Mouse (Mus musculus): ENCODE results near the gene Plcb2. TPM values are rescaled to one million over a fixed set of nuclear protein-coding genes. Genes with fewer than 3 reads are reported as not detected.

Plcb2 gene
- polyA plus RNA-seq, 1 experiment from 2014 or later = 3.2 TPM

DNA sequence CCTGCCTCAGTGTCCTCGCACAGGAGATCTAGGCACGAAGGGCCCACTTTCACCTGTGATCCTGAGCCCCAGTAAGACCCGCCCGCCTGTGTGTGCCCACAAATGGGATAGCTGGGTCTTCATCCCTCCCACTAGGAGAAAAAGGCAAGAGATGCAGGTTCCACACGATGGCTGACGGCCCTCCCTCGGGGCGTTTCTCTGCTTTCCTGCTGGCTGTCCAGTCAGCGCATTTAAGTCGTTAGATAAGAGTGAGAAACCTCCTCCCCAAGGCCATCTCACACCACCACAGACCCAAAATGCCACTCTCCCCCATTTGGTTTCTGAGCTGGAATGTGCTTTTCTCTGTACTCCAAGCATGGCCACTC lies 34.5 kb upstream of the Plcb2 start:
- Histone ChIP-seq H3K4me3 (peak overlapping the region; percentile 35; the same call in 1 of the 2 replicates), H3K4me1 (replicated peaks) (peaks cover 54% of the 10 kb centered on the region), H3K27ac (peak overlapping the region; percentile 96), H3K4me2 (peak overlapping the region; percentile 61), H3K36me3 (0 out of 2 replicates have a peak, but pooled peaks cover 5% of the 10 kb centered on the region), H3K27me3 (0 out of 2 replicates have a peak, but pooled peaks cover 8% of the 10 kb centered on the region), H3K9me3 (replicated peaks) (no peaks in the 10 kb centered on the region), H3K9ac (peak overlapping the region; percentile 48; the same call in 1 of the 2 replicates)
- 7% methylated on average over 10 of the region's 10 CpGs for WGBS
- 0 out of 2 replicates have a peak, but pooled peaks have one; percentile 1 for ATAC-seq (replicated peaks; ENCODE audit: insufficient number of reproducible peaks, insufficient read depth, low FRiP score, low read depth)

GRCm38 (mm10) chr2:118761906-118762783 lies 33.9 kb upstream of the Plcb2 start, which contains the start of gene Ccdc9b:
Ccdc9b (minus strand) TSS chr2:118762661.
- Histone ChIP-seq H3K9ac (peak within 1 kb of the TSS; percentile 48), H3K27me3 (0 out of 2 replicates have a peak, but pooled peaks cover 6% of the 10 kb centered on the region), H3K9me3 (replicated peaks) (no peaks in the 10 kb centered on the region), H3K36me3 (0 out of 2 replicates have a peak, but pooled peaks cover 10% of the 10 kb centered on the region), H3K4me2 (peak within 1 kb of the TSS; percentile 61), H3K4me1 (replicated peaks) (peaks cover 54% of the 10 kb centered on the region), H3K27ac (peak within 1 kb of the TSS; percentile 96), H3K4me3 (peak within 1 kb of the TSS; percentile 35)
- WGBS = 3% methylated on average over 29 of the region's 29 CpGs
- ATAC-seq (replicated peaks; ENCODE audit: insufficient number of reproducible peaks, insufficient read depth, low FRiP score, low read depth) = peak; percentile 76

GRCm38 (mm10) chr2:118761358-118761757 lies 33.1 kb upstream of the Plcb2 start:
- H3K4me2 ChIP-seq = peak overlapping the region; percentile 61
- peak overlapping the region; percentile 35 for H3K4me3 ChIP-seq
- peaks cover 51% of the 10 kb centered on the region for H3K4me1 ChIP-seq (replicated peaks)
- 68% methylated on average over 12 of the region's 12 CpGs for WGBS
- 0 out of 2 replicates have a peak overlapping the region, but pooled peaks have one; percentile 18 for H3K9ac ChIP-seq
- H3K27me3 ChIP-seq = 0 out of 2 replicates have a peak, but pooled peaks cover 6% of the 10 kb centered on the region
- no peak for ATAC-seq (replicated peaks; ENCODE audit: insufficient number of reproducible peaks, insufficient read depth, low FRiP score, low read depth)
- H3K9me3 ChIP-seq (replicated peaks) = no peaks in the 10 kb centered on the region
- 0 out of 2 replicates have a peak, but pooled peaks cover 11% of the 10 kb centered on the region for H3K36me3 ChIP-seq
- peak overlapping the region; percentile 96 for H3K27ac ChIP-seq

DNA sequence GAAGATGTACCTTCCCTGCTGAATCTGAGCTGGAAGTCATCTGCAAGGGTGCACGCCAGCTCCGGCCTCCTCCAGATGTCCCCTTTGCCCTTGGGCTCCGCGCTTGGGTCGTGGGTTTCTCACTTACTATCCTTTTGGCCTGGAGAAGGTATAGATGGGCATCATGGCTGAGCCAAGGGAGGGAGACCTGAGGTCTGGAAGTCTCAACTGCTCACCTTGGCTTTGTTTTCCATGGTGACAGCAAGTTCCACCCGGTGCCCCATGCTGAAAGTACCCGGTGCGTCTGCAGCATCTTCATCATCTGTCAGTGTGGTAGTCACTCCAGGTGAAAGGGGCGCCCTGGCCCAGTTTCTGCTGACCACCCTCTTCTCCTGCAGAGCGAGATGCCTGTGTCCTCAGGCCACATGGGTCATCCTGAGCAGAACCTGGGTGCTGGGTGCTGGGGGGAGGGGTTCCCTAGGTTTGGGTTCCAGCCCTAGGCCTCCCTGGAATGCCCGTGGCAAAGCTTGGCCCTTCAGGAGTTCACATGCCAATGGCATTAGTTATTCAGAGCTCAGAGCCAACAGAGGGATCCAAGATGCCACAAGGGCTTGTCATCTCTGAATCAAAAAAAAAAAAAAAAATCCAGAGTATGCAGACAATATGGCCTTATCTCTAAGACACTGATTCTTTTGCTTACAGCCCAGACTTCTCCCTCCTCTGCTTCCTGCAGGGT lies 32.2 kb upstream of the Plcb2 start:
- Histone ChIP-seq H3K4me2 (no peak overlapping the region), H3K4me3 (no peak overlapping the region), H3K27ac (peak overlapping the region; percentile 96), H3K9ac (peak overlapping the region; percentile 18; the same call in 1 of the 2 replicates), H3K9me3 (replicated peaks) (no peaks in the 10 kb centered on the region), H3K27me3 (0 out of 2 replicates have a peak, but pooled peaks cover 6% of the 10 kb centered on the region), H3K36me3 (0 out of 2 replicates have a peak, but pooled peaks cover 11% of the 10 kb centered on the region), H3K4me1 (replicated peaks) (peaks cover 54% of the 10 kb centered on the region)
- 83% methylated on average over 11 of the region's 11 CpGs for WGBS
- no peak for ATAC-seq (replicated peaks; ENCODE audit: insufficient number of reproducible peaks, insufficient read depth, low FRiP score, low read depth)

DNA sequence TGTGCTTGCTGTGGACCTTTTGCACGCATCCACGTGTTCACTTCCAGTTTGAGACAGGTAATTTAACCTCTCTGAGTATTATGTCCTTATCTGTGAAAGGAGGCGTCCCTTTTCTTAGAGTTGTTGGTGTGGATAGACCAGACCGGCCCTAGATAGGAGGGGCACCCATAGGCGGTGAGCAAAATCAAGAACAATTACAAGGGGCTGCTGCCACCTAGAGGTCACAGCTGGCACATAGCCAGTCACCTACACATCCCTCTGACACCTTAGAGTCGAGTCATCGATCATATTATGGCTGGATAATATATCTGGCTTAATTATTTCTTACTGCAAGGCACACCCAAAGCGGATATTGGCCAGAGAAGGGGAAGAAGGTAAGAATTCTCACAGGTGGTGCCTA lies 31.6 kb upstream of the Plcb2 start:
- Histone ChIP-seq H3K4me3 (no peak overlapping the region), H3K27me3 (0 out of 2 replicates have a peak, but pooled peaks cover 6% of the 10 kb centered on the region), H3K36me3 (0 out of 2 replicates have a peak, but pooled peaks cover 11% of the 10 kb centered on the region), H3K27ac (no peak overlapping the region), H3K4me2 (no peak overlapping the region), H3K9ac (no peak overlapping the region), H3K4me1 (replicated peaks) (peaks cover 54% of the 10 kb centered on the region), H3K9me3 (replicated peaks) (no peaks in the 10 kb centered on the region)
- 12% methylated on average over 8 of the region's 8 CpGs for WGBS
- no peak for ATAC-seq (replicated peaks; ENCODE audit: insufficient number of reproducible peaks, insufficient read depth, low FRiP score, low read depth)

DNA sequence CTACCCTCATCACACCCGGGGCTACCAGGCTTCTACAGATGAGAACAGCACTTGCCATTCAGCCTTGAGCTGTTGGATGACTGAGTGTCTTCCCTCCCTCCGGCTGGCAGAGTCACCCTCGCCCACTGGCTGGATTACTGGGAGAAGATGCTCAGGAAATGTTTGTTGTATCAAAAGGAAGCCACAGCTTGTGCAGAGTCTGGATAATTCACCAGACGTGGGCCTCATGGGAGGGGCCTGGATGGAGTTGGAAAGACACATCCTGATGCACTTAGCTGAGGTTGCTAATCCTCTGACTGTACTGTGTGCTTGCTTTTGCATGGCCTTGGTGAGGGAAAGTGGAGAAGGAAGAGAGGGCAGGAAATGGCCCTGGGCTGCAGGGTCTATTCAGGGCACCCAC lies 27.9 kb upstream of the Plcb2 start:
- Histone ChIP-seq H3K36me3 (0 out of 2 replicates have a peak, but pooled peaks cover 11% of the 10 kb centered on the region), H3K4me3 (no peak overlapping the region), H3K9ac (no peak overlapping the region), H3K27me3 (0 out of 2 replicates have a peak, but pooled peaks cover 6% of the 10 kb centered on the region), H3K27ac (no peak overlapping the region), H3K4me2 (no peak overlapping the region), H3K9me3 (replicated peaks) (no peaks in the 10 kb centered on the region), H3K4me1 (replicated peaks) (peaks cover 44% of the 10 kb centered on the region)
- 67% methylated on average over 4 of the region's 4 CpGs for WGBS
- no peak for ATAC-seq (replicated peaks; ENCODE audit: insufficient number of reproducible peaks, insufficient read depth, low FRiP score, low read depth)

DNA sequence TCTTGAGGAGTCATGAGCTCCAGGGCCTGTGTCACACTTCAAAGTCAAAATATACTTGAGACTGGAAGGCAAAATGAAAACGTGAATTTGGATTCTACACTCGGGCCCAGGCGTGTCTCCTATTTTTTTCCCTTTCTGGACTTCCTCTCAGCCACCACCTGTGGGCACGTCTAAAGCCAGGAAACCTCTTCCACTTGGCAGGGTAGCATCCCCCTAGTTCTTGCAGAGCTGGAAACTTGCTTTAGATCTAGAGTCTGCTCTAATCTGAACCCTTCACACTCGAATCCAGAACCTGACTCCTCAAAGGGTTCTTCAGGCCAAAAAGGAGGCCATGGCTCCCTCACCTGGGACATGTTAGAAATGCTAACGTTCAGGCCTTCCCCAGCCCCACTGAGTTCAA lies 27.2 kb upstream of the Plcb2 start:
- Histone ChIP-seq H3K27ac (no peak overlapping the region), H3K4me1 (replicated peaks) (peaks cover 42% of the 10 kb centered on the region), H3K4me3 (no peak overlapping the region), H3K36me3 (0 out of 2 replicates have a peak, but pooled peaks cover 11% of the 10 kb centered on the region), H3K4me2 (no peak overlapping the region), H3K9me3 (replicated peaks) (no peaks in the 10 kb centered on the region), H3K27me3 (0 out of 2 replicates have a peak, but pooled peaks cover 6% of the 10 kb centered on the region), H3K9ac (no peak overlapping the region)
- ATAC-seq (replicated peaks; ENCODE audit: insufficient number of reproducible peaks, insufficient read depth, low FRiP score, low read depth) = no peak
- WGBS = 77% methylated on average over 6 of the region's 6 CpGs

- WGBS = 86% methylated on average over 5 of the region's 5 CpGs
- Histone ChIP-seq H3K9me3 (replicated peaks) (no peaks in the 10 kb centered on the region), H3K4me2 (no peak overlapping the region), H3K27ac (no peak overlapping the region), H3K36me3 (0 out of 2 replicates have a peak, but pooled peaks cover 16% of the 10 kb centered on the region), H3K9ac (no peak overlapping the region), H3K4me1 (replicated peaks) (peaks cover 44% of the 10 kb centered on the region), H3K27me3 (0 out of 2 replicates have a peak, but pooled peaks cover 6% of the 10 kb centered on the region), H3K4me3 (no peak overlapping the region)
- ATAC-seq (replicated peaks; ENCODE audit: insufficient number of reproducible peaks, insufficient read depth, low FRiP score, low read depth) = no peak
These were observed 25.9 kb upstream of the Plcb2 start for GRCm38 (mm10) chr2:118754143-118754542.

DNA sequence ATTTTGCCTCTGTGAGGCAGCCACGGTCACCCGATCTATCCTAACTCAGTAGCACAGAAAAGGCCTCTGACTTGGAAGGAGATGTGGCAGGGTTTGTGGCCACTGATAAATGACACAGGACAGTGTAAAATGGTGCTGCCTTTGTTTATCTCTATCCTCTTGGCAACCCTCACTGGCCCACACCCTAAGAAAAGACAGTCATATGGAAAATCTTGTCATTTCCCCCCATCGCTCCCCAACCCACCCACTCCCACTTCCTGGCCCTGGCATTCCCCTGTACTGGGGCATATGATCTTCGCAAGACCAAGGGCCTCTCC lies 24.5 kb upstream of the Plcb2 start:
- Histone ChIP-seq H3K4me3 (no peak overlapping the region), H3K4me2 (no peak overlapping the region), H3K36me3 (0 out of 2 replicates have a peak, but pooled peaks cover 13% of the 10 kb centered on the region), H3K27me3 (0 out of 2 replicates have a peak, but pooled peaks cover 1% of the 10 kb centered on the region), H3K27ac (peak overlapping the region; percentile 93), H3K9me3 (replicated peaks) (no peaks in the 10 kb centered on the region), H3K9ac (0 out of 2 replicates have a peak overlapping the region, but pooled peaks have one; percentile 32), H3K4me1 (replicated peaks) (peaks cover 57% of the 10 kb centered on the region)
- ATAC-seq (replicated peaks; ENCODE audit: insufficient number of reproducible peaks, insufficient read depth, low FRiP score, low read depth) = 0 out of 2 replicates have a peak, but pooled peaks have one; percentile 20
- 52% methylated on average over 4 of the region's 4 CpGs for WGBS

DNA sequence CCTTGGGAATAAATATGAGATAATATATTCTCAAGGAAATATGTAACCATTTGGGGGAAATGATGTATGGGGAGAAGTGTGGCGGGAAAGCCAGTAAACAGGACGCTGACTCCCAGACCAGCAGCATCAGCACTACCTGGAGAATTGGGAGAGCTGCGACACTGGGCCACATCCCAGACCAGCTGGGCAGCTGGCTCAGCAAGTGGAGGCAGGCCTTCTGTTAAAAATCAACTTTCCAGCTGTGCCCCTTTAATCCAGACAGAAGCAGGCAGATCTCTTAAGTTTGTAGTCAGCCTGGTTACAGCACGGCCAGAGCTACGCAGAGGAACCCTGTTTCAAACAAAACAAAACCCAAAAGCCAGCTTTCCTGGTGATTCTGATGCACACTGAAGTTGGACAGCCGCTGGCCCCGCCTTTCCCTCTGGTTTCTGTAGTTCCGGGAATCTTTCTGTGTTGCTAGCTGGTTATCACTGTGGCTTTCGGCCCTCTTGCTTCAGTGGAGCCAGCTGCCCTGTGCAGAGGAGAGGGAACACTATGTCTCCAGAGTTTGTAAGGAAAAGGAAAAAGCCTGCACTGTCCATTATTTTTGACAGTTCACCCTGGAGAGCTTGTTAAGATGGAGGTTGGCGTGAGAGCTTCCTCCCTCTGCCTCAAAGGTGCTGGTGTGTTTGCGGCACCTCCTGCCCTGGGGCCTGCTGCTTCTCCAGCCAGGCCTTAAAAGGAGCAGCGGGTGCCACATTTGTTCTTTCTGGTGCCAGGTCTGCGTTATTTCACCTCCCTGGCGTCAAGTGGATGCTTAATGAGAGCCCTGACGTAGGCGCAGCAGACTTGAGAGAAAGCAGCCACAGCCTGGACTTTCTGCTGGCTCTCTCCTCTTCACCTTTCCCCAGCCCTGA lies 23.9 kb upstream of the Plcb2 start:
- 0 out of 2 replicates have a peak, but pooled peaks cover 7% of the 10 kb centered on the region for H3K36me3 ChIP-seq
- H3K27ac ChIP-seq = peak overlapping the region; percentile 93
- ATAC-seq (replicated peaks; ENCODE audit: insufficient number of reproducible peaks, insufficient read depth, low FRiP score, low read depth) = peak; percentile 34; the same call in 1 of the 2 replicates
- 45% methylated on average over 16 of the region's 16 CpGs for WGBS
- H3K9me3 ChIP-seq (replicated peaks) = no peaks in the 10 kb centered on the region
- H3K27me3 ChIP-seq = no peaks in the 10 kb centered on the region
- peak overlapping the region; percentile 32; the same call in 1 of the 2 replicates for H3K9ac ChIP-seq
- H3K4me2 ChIP-seq = peak overlapping the region; percentile 19
- H3K4me1 ChIP-seq (replicated peaks) = peaks cover 63% of the 10 kb centered on the region
- no peak overlapping the region for H3K4me3 ChIP-seq
